Mouse (Mus musculus) kidney, embryonic 16.5 days (tissue): ENCODE data around the gene Ldlrad3. TPM values are rescaled to one million over a fixed set of nuclear protein-coding genes. Genes with fewer than 3 reads are reported as not detected.

ENCODE experiments used
- ATAC-seq: fragments of 200-750 bp; cut with Nextera tagmentation; 2 replicates; pipeline ENCODE4 v1.8.0; 2017; ENCODE audit warnings: moderate TSS enrichment; ENCODE audit not compliant: low FRiP score, low TSS enrichment
- H3K27ac ChIP-seq: fragments of 300-500 bp; sonication (generic); 2 replicates; pipeline ENCODE4 v1.5.1; 2014; ENCODE audit warnings: low read length
- H3K27me3 ChIP-seq: fragments of 300-500 bp; sonication (generic); 2 replicates; pipeline ENCODE4 v1.6.1; 2014; ENCODE audit warnings: low read length, control low read depth, mixed read lengths; ENCODE audit not compliant: insufficient read depth
- H3K36me3 ChIP-seq: fragments of 300-500 bp; sonication (generic); 2 replicates; pipeline ENCODE4 v1.6.1; 2014; ENCODE audit warnings: low read length, control low read depth, mixed read lengths; ENCODE audit not compliant: insufficient read depth
- H3K4me1 ChIP-seq: fragments of 300-500 bp; sonication (generic); 2 replicates; pipeline ENCODE4 v1.6.1; 2014; ENCODE audit warnings: low read length, control low read depth, mixed read lengths; ENCODE audit not compliant: insufficient read depth
- H3K4me2 ChIP-seq: fragments of 300-500 bp; sonication (generic); replicated peaks from 2 replicates; pipeline ENCODE4 v1.6.1; 2014; ENCODE audit warnings: low read depth, low read length
- H3K4me3 ChIP-seq: fragments of 300-500 bp; sonication (generic); 2 replicates; pipeline ENCODE4 v1.5.1; 2014; ENCODE audit warnings: mild to moderate bottlenecking, low read length
- H3K9ac ChIP-seq: fragments of 300-500 bp; sonication (generic); replicated peaks from 2 replicates; pipeline ENCODE4 v1.6.1; 2014; ENCODE audit warnings: low read length
- H3K9me3 ChIP-seq: fragments of 300-500 bp; sonication (generic); 2 replicates; pipeline ENCODE4 v1.6.1; 2016; ENCODE audit warnings: low read length, control low read depth
- WGBS: fragments of 180-500 bp; shearing (Covaris S2); extraction: QIAGEN DNeasy Blood & Tissue Kit; methylation state at CpG from one replicate; pipeline ENCODE4 v1.1.7; 2014; 5-methylcytosine and 5-hydroxymethylcytosine counted together
- polyA plus RNA-seq: library from polyadenylated mRNA; unstranded; fragments of >200 nt; fragmentation: Nextera tagmentation; extraction: Ambion mirVana; gene quantifications from 2 replicates; pipeline ENCODE4 v1.2.1, GENCODE M21; 2015

The Ldlrad3 gene
- polyA plus RNA-seq, 1 experiment from 2014 or later: 38.3 TPM

GRCm38 (mm10) chr2:102212096-102212495, 25.9 kb upstream of the Ldlrad3 start:
- Histone ChIP-seq H3K27me3 (no peaks in the 10 kb centered on the region), H3K4me2 (no peak overlapping the region), H3K36me3 (no peaks in the 10 kb centered on the region), H3K9me3 (no peaks in the 10 kb centered on the region), H3K4me1 (peaks cover 8% of the 10 kb centered on the region), H3K27ac (no peak overlapping the region), H3K4me3 (no peak overlapping the region), H3K9ac (no peak overlapping the region)
- 8% methylated on average over 4 of the region's 4 CpGs for WGBS
- peak; percentile 42; the same call in 1 of the 2 replicates for ATAC-seq

GRCm38 (mm10) chr2:102205672-102206399, 19.7 kb upstream of the Ldlrad3 start:
- H3K4me2 ChIP-seq: peak overlapping the region; percentile 35
- WGBS: 7% methylated on average over 14 of the region's 14 CpGs
- peaks cover 12% of the 10 kb centered on the region; the same call in 1 of the 2 replicates for H3K27me3 ChIP-seq
- ATAC-seq: no peak
- H3K4me3 ChIP-seq: no peak overlapping the region; the same call in 1 of the 2 replicates
- no peaks in the 10 kb centered on the region for H3K9me3 ChIP-seq
- no peak overlapping the region for H3K27ac ChIP-seq
- peaks cover 16% of the 10 kb centered on the region; the same call in 1 of the 2 replicates for H3K4me1 ChIP-seq
- H3K9ac ChIP-seq: 0 out of 2 replicates have a peak overlapping the region, but pooled peaks have one; percentile 1
- H3K36me3 ChIP-seq: no peaks in the 10 kb centered on the region

- no peak overlapping the region for H3K9ac ChIP-seq
- no peak overlapping the region for H3K4me2 ChIP-seq
- no peak overlapping the region for H3K27ac ChIP-seq
- H3K36me3 ChIP-seq: no peaks in the 10 kb centered on the region
- H3K4me1 ChIP-seq: peaks cover 16% of the 10 kb centered on the region; the same call in 1 of the 2 replicates
- peaks cover 12% of the 10 kb centered on the region; the same call in 1 of the 2 replicates for H3K27me3 ChIP-seq
- ATAC-seq: no peak
- H3K4me3 ChIP-seq: no peak overlapping the region
- H3K9me3 ChIP-seq: no peaks in the 10 kb centered on the region
Observed at GRCm38 (mm10) chr2:102203478-102203877, 17.3 kb upstream of the Ldlrad3 start.

- ATAC-seq: no peak
- no peak overlapping the region for H3K4me2 ChIP-seq
- no peak overlapping the region for H3K9ac ChIP-seq
- H3K9me3 ChIP-seq: no peaks in the 10 kb centered on the region
- 63% methylated on average over 2 of the region's 2 CpGs for WGBS
- no peaks in the 10 kb centered on the region for H3K36me3 ChIP-seq
- peaks cover 12% of the 10 kb centered on the region; the same call in 1 of the 2 replicates for H3K27me3 ChIP-seq
- H3K27ac ChIP-seq: no peak overlapping the region
- H3K4me3 ChIP-seq: no peak overlapping the region
- peaks cover 19% of the 10 kb centered on the region; the same call in 1 of the 2 replicates for H3K4me1 ChIP-seq
Observed at GRCm38 (mm10) chr2:102202211-102202770, 16.1 kb upstream of the Ldlrad3 start.

GRCm38 (mm10) chr2:102201198-102201948, 15.2 kb upstream of the Ldlrad3 start:
- no peak overlapping the region for H3K9ac ChIP-seq
- no peak for ATAC-seq
- no peaks in the 10 kb centered on the region for H3K36me3 ChIP-seq
- 75% methylated on average over 12 of the region's 14 CpGs for WGBS
- H3K27me3 ChIP-seq: peaks cover 7% of the 10 kb centered on the region; the same call in 1 of the 2 replicates
- no peak overlapping the region for H3K27ac ChIP-seq
- H3K4me3 ChIP-seq: no peak overlapping the region
- no peaks in the 10 kb centered on the region for H3K9me3 ChIP-seq
- no peak overlapping the region for H3K4me2 ChIP-seq
- H3K4me1 ChIP-seq: peaks cover 21% of the 10 kb centered on the region

GRCm38 (mm10) chr2:102197332-102197731, 11.1 kb upstream of the Ldlrad3 start:
- H3K4me3 ChIP-seq: no peak overlapping the region
- 68% methylated on average over 1 of the region's 1 CpGs for WGBS
- no peak overlapping the region for H3K27ac ChIP-seq
- no peak overlapping the region for H3K9ac ChIP-seq
- no peak overlapping the region for H3K4me2 ChIP-seq
- H3K4me1 ChIP-seq: peaks cover 12% of the 10 kb centered on the region
- ATAC-seq: peak; percentile 94
- no peaks in the 10 kb centered on the region for H3K9me3 ChIP-seq
- no peaks in the 10 kb centered on the region for H3K27me3 ChIP-seq
- no peaks in the 10 kb centered on the region for H3K36me3 ChIP-seq

GRCm38 (mm10) chr2:102196709-102197108, 10.5 kb upstream of the Ldlrad3 start:
- Histone ChIP-seq H3K4me1 (peaks cover 10% of the 10 kb centered on the region), H3K9me3 (no peaks in the 10 kb centered on the region), H3K4me3 (no peak overlapping the region), H3K4me2 (no peak overlapping the region), H3K27me3 (no peaks in the 10 kb centered on the region), H3K36me3 (no peaks in the 10 kb centered on the region), H3K27ac (peak overlapping the region; percentile 26; the same call in 1 of the 2 replicates), H3K9ac (no peak overlapping the region)
- ATAC-seq: no peak
- 45% methylated on average over 8 of the region's 8 CpGs for WGBS

- Histone ChIP-seq H3K9me3 (no peaks in the 10 kb centered on the region), H3K27ac (no peak overlapping the region), H3K9ac (no peak overlapping the region), H3K27me3 (no peaks in the 10 kb centered on the region), H3K4me2 (no peak overlapping the region), H3K4me3 (no peak overlapping the region), H3K4me1 (peaks cover 8% of the 10 kb centered on the region), H3K36me3 (no peaks in the 10 kb centered on the region)
- WGBS: 80% methylated on average over 4 of the region's 4 CpGs
- no peak for ATAC-seq
Observed at GRCm38 (mm10) chr2:102195494-102195893, 9.3 kb upstream of the Ldlrad3 start.

GRCm38 (mm10) chr2:102194247-102194646, 8.1 kb upstream of the Ldlrad3 start:
- WGBS: 74% methylated on average over 4 of the region's 4 CpGs

More at GRCm38 (mm10) chr2:102194247-102194646, 8.1 kb upstream of the Ldlrad3 start:
- H3K27me3 ChIP-seq: no peaks in the 10 kb centered on the region
- H3K4me2 ChIP-seq: no peak overlapping the region
- no peak overlapping the region for H3K27ac ChIP-seq
- no peak overlapping the region for H3K9ac ChIP-seq
- no peak overlapping the region for H3K4me3 ChIP-seq
- peaks cover 8% of the 10 kb centered on the region for H3K4me1 ChIP-seq
- ATAC-seq: no peak
- no peaks in the 10 kb centered on the region for H3K9me3 ChIP-seq
- no peaks in the 10 kb centered on the region for H3K36me3 ChIP-seq
